Mouse (Mus musculus): Measurements from ENCODE around the gene Rfx8.

The Rfx8 gene

DNA sequence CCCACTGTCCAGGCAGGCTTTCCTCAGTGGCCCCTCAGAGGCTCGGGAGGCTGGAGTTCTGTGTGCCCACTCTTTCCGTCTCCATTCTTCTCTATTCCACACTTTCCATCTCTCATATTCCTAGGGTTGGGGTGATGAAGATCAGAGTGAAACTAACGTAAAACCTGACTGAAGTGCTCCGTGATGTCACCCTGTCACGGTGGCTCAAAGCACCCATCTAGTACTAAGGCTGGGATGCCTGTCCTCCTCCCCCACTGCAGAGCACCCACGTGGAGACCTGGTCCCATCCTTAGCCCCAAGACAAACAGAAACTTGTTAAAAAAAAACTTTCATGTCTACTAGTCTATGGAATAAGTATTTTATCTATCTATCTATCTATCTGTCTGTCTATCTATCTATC is 14.1 kb upstream of the Rfx8 start:
- DNase-seq (ENCODE audit: low spot score in 2 of 2) = no peak

DNA sequence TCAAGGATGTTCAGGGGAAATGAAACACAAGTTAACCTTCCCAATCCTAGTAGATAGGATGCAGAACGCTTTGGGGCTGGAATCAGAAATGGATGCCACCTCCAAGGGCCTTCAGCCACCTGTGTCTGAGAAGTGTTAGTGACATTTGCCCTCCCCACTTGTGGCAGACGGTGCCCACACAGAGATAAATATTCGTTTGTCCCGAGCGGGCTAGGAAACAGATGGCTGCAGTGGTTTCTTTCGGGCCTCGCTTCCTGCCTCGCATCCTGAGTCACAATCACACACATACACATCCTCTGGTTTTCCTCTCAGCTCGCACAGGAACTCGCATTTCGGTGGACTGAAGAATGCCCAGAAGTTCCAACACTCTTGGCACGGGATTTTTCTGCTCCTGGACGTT is 13.5 kb upstream of the Rfx8 start:
- no peak for DNase-seq (ENCODE audit: low spot score in 2 of 2)

DNA sequence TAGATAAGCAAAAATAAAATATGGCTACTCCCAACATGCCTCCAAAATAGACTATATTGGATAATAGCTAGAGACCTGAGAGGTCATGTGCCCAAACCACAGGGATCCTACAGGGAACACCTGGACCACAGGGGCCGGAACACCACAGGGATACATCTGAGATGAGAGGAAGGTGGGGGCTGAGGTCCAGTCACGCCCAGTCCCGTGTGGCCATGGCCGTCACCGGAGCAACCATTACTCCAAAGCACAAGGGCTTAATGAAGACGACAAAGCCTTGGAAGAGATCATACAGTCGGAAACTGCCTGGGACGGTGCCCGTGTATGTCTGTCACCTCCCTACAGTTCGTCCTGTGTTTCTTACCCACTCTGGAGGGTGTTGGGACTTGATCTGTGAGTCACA is 13.1 kb upstream of the Rfx8 start:
- no peak for DNase-seq (ENCODE audit: low spot score in 2 of 2)

DNA sequence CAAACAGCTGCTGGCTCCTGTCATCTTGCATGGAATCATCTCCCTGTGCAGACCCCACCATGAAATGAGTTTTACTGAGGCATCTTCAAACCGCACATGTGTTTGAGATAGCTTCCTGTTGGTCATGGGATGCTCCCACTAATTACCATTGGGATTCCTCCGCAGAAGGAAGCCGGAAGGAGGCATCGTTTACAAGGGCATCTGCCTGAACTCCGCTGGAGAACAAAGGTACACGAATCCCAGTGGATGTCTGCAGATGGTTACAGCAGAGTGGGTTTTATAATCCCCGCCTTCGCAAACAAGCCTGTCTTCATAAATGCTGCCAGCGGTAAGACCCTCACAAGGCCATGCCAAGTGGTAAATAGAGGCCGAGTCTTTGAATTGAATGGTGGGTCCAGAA is 11.3 kb upstream of the Rfx8 start:
- no peak for DNase-seq (ENCODE audit: low spot score in 2 of 2)

DNA sequence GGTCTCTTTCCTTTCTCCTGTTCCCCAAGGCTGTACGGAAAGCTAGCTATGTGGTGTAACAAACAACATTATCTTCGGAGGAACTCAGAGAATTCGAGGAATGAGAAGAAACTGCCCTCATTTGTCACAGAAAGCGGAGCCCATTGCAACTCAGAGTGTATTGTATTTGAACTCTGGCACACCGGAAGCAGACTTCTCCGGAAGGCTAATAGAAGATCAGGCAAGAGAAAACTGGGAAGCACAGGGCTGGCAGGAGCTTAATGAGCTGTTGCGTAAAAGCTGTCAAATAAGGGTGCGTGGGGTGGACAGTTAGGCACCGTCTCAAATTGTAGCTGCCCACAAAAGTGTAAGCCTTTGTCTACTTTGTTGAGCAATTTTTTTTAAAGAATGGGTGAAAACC is 10.7 kb upstream of the Rfx8 start:
- DNase-seq (ENCODE audit: low spot score in 2 of 2) = no peak

DNA sequence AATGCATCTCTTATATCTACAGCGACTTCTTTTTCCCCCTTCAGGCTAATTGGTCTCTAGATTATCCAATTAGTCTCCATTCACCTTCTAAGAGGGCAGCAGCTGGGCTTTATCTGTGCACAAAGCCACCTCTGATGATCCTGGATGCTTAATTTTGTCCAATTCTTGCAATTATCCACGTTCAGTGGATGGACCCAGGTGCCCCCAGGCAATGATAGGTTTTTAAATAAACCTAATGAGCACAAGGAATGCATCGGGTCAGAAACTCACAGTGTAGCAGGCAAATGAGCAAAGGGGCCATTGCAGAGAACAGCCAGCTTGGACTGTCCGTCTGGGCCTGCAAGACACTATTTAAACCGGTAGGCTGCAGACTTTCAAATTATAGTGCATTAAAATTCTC is 10.1 kb upstream of the Rfx8 start:
- DNase-seq (ENCODE audit: low spot score in 2 of 2) = no peak

DNA sequence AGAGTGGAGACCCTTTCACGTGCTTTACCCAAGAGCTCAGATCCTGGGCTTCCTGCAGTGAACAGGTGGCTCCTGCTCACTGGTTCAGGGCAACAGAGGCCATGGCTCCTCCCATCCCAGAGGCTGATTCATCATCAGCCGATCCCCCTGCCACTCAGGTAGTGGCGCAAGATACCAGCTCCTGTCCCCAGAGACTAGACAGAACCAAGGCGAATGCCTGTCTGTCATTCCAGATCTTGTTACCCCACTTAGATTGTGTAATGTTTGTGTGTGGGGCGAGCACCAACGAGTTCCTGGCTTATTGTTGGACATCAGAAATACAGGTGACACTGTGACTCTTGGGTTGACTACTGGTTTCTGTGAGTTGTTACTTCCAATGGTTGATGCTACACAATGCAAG is 9.1 kb upstream of the Rfx8 start:
- no peak for DNase-seq (ENCODE audit: low spot score in 2 of 2)

DNA sequence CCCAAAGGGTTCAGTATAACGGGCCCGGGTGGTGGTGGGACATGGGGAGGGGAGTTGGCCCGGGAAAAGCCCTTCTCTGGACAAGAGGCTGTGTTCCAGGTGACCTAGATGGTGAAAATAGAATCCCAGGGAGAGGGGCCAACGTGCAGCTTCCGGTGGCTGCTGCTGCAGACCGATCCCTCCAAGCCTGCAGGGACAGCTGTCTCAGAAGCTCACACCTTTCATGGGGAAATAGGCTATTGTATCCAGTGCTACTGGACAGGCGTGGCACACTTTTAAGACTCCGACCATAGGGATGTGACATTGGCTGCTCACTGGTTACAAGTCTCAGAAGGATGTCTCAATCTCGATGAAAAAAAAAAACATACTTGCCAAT is 542 bp upstream of the Rfx8 start:
- DNase-seq (ENCODE audit: low spot score in 2 of 2) = no peak

DNA sequence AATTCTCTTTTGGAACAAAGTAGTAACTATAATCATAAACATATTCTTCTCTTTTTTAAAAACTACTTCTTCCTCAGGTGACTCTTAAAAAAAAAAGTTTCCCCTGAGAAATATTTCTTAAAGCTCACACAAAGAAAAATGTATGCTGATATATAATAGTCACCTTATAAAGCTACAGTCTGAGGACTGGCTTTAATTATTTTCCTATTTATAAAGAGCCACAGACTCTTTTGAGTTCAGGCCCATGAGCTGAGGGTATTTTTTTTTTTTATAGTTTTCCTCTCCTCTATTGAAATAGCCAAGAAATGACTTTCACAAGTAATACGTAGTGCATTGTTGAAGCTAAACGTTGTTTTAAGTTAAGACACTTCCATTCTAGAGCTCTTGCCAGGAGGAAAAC is 611 bp downstream of the Rfx8 start:
- DNase-seq (ENCODE audit: low spot score in 2 of 2) = no peak

DNA sequence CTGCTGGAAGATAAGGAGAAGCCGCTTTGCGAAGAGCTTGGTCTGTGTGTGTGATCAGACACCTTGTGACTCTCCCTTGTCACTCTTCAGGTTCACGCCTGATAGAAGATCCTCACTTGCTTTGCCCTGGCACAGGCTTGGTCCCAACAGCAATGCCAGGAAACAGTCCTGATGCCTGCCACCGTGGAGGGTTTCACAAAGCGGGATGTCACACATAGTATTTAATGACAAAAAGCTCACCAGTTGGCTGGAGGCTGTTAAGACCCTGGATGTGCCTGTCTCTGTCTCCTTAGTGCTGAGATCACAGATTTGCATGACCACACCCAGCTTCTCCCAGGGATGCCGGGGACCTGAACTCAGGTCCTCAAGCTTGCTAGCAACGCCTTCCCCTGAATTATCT is 5.2 kb downstream of the Rfx8 start:
- no peak for DNase-seq (ENCODE audit: low spot score in 2 of 2)

DNA sequence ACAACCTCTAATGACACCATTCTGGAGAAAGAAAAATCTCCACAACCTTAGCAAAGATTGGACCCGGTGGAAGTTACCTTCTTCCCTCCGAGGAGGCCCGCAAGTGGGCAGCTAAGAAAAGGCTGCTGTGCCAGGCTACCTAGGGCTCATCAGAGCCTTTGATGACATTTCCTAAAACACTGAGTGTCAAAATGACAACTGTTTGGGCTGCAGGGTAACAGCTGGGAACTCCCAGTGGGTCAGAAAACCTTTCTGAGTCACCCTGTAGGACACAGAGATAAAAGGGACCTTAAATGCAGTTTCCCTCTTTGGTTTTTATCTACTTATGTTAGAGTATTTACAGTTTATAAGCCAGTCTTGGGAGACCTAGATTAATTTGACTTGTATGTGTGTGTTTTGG is 6.1 kb downstream of the Rfx8 start:
- no peak for DNase-seq (ENCODE audit: low spot score in 2 of 2)

DNA sequence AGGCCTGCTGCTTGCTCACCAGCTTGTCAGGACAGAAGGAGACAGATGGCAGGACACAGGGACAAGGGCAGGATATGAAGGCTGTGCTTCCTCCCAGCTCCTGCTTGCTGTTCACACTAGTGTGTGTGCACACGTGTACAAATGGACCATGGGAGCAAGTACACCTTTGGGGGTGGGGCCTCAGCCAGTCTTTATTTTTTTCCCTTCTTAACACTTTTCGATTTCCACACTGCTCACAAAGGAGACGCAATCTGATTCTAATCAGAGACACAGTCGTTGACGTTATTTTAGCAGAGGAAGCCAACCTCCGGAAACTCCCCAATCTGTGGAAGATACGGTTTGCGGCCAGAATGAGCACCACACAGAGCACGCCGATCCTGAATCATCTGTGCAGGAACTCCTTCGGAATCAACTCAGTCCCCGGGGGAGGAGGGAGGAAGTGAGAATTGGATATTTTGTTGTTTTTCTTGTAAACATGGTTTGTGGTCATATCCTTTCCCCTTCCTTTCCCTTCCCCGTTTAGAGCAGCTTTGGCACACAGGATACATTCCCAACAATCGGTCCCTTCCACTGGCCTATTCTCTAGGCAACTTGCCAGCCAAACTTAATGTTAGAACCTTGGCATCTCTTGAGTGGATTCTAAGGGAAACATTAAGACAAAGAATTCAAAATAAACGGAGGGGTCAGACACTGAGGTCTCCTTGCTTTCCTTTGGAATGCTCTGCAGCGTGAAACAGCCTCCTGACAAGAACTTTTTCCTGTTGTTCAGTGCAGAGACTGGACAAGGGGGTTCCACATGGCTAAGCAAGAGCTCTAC is 6.7 kb downstream of the Rfx8 start:
- DNase-seq (ENCODE audit: low spot score in 2 of 2) = no peak

DNA sequence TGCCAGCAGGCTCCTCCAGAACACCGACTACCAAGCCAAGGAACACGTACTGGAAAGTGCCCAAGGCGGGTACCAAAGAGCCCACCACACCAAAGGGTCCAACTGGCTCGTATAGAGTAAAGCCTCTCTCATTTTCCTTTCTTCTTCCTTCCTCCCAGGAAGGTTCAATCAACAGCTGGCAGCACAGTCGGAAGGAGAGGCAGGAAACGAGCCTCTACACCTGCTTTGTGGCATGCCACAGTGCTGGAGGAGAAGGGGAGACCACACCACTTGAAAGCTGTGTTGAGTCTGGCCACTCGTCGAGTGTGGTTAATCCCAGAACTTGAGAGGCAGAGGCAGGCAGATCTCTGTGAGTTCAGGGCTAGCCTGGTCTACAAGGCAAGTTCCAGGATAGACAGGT is 7.5 kb downstream of the Rfx8 start:
- no peak for DNase-seq (ENCODE audit: low spot score in 2 of 2)

DNA sequence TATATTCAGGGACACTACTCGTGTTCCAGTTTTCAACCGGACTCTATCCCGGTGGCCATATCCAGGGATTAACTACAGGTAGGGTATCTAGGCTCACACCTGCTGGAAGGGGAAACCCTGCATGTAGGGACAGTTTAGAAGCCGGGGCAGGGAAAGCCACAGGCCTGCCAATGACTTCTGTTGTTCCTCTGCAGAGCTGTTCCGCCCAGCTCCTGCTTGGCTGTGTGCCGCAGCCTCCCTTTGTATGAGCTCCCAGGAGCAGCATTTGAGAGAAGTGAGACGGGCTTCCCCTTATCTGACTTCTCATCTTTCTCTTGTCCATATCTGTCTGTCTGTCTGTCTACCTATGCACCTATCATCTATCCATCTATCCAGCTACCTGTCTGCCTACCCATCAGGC is 8.5 kb downstream of the Rfx8 start:
- no peak for DNase-seq (ENCODE audit: low spot score in 2 of 2)

DNA sequence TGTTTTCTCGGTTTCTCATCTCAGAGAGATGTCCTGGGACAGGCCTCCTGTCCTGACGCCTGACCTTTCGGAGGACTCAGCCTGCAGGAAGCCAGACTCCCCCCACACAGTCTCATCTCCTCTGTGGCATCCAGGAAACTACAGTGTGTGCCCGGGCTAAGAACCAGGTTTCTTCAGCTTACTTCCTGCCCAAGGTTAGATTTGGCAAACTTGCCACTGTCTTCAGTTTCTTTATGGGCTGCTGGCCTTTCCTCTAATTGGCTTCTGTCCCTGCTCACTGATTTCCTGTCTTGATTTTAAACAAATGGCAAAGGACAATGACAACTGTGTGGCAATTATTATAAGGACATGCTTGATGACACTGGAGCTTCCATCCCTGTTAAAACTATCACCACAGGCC is 10.2 kb downstream of the Rfx8 start:
- no peak for DNase-seq (ENCODE audit: low spot score in 2 of 2)

DNA sequence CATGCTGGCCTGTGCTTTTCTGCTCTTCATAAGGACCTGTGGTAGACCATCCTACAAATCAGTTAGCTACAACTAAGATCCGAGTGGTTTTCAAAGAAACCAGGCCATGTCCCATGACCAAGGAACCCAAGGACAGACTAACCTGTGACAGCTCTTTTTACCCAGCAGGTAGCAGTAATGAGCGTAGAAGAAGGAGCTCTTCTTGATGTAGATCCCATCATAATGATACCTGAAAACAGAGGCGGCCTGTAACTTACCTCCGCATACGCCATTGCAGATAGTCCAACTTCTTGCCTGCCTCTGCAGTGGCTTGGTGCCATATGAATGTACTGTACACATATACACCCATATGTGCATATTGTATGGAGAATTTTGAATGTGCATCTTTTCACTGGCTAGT is 10.8 kb downstream of the Rfx8 start:
- DNase-seq (ENCODE audit: low spot score in 2 of 2) = no peak

DNA sequence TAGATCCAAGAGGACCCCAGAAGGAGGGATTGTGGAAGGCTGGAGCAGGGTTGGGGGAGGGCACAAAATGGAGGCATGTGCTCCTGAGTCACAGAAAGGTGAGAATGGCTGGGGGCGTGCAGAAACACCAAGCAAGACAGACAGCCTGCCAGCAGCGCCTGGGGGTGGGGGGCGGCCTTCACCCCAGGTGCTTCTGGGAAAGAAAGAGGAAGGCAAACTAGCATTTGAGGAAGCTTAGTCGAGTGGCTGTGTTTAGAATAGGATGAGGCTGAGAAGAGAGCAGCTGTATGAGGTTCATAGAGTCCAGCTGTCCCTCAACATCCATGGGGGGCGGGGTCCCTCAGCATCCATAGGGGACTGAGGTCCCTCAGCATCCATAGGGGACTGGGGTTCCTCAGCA is 12.0 kb downstream of the Rfx8 start:
- DNase-seq (ENCODE audit: low spot score in 2 of 2) = no peak

DNA sequence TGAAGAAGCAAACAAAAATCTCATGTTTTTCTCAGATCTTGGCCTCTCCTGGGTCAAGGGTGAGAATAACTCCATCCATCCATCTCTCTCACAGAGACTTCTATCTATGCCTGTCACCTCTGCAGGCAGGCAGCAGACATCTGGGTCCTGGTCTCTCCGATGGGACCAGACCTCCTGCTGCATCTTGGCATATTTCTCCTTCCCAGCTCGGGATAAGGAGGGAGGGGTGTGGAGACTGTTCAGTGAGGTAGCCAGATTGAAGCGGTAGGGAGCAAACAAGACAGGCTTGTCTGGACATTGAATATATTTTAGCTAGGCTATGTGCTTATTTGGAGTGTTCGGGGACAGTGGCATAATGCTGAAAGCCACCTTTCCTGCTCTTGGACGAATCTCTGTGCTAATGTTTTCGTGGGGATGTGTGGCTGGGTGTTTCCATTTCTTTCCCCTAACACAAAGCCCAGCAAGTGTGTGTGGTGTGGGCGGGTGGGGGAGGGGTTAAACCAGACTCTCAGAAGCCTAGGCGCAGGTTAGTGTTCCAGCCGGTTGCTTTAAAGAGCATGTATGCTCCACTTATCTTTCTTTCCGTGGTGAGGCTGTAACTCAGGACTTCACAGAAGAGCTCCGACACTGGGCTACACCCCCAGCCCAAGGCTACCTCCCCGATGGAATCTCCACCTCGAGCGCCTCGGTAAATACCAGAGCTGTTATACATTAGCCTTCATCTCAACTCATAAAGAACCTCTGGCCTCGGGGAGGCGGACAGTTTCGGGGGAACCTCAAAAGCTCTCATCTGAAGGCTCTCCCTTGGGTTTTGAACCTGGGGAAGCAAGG is 18.4 kb downstream of the Rfx8 start:
- no peak for DNase-seq (ENCODE audit: low spot score in 2 of 2)

DNA sequence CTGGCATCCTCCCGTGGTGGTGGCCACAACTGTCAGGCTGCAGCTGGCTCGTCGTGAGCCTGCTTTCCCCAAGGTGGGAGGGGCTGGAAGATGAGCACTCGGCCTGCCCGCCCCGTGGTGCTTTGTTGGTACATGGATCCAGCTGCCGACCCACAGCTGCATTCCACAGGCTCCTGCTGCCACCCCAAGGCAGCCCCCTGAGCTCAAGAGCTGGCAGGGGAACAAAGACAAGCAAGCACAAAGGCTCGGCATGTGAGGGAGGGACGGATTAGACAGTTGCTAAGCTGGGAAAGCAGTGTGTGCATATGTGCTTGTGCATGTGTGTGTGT is 19.6 kb downstream of the Rfx8 start:
- no peak for DNase-seq (ENCODE audit: low spot score in 2 of 2)

DNA sequence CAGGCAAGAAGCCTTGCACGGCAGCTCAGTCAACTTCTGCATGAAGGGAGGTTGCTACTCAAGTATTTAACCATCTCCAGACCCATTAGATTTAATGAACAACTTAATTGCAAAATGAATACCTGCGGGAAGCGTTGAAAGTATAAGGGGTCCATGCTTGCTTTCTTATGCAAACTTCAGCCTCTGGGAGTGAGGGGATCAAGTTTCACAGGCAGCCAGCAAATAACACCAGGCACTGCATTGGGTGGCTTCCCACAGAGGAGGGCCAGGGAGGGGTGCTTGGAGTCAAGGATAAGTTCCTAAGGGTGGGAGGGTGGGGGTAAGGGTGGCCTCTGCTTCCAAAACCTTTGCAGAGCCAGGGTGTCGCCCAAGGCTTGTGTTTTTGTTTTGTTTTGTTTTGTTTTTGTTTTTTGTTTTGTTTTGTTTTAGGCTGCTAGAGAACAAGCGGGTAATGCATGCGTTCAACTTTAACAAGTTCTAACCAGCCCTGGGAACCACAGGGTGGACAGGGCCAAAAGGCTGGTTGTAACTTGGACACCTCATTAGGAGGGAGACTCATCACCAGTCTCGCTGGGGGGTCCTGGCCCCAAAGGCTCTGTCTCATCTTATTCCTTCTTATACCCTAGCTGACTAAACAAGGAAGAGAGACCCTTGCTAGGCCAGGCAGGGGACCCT is 20.1 kb downstream of the Rfx8 start:
- DNase-seq (ENCODE audit: low spot score in 2 of 2) = no peak

DNA sequence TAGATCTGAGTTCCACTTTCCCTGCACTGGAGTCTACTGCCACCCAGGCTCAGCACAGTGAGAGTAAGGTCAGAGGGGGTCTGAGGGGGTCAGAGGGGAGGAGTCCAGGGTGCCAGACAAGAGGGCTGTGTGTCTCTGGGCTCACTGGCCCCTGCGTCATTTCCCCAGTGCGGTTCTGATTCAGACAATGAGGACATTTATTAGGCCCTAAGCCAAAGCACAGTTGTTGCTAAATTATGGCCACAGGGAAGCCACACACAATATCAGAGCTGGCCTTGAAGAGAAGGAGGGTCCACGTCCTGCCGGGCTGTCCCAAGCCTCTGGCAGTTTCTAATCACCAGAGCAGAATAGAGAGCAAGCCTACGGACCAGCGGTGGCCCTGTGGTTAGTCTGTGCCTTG is 22.3 kb downstream of the Rfx8 start:
- DNase-seq (ENCODE audit: low spot score in 2 of 2) = no peak

DNA sequence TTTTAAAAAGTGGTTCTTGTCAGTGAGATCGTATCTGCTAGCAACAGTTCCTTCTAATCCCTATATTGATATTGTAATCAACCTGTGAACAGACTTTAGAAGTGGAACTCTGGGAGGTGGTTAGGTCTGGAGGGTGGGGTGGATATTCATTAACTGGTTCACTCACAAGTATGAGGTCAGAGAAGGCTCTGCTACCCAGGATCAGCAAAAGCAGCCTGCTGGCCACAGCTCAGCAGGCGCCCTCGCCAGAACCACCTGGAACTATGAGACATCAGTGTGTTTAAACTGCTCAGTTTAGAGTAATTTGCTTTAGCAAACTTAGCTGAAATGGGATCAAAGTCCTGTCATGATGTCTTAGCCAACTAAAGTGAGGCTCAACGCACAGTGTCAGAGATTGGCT is 25.6 kb downstream of the Rfx8 start:
- no peak for DNase-seq (ENCODE audit: low spot score in 2 of 2)

DNA sequence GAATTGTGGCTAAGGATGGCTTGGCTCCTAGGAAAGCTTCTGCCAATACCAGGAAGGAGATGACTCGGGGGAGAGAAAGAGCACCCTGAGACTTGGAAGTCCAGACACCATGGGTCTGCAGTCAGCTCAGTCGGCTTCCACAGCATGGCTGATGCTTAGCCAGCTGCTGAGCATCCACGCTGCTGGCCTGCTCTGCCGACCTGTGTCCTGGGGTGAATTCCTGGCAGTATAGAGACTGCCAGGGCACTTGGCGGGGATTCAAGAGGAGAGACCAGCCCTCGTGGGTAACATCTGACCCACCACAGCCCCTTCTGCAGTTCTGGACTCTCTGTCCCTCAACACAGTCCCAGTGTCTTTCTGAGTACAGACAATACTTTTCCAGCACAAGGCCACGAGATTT is 26.0 kb downstream of the Rfx8 start:
- DNase-seq (ENCODE audit: low spot score in 2 of 2) = no peak

Measured in spleen, postnatal 14 days (tissue).